Mouse (Mus musculus) embryonic facial prominence, embryonic 15.5 days (tissue): ENCODE data around the gene Spp2. TPM values are rescaled to one million over a fixed set of nuclear protein-coding genes. Genes with fewer than 3 reads are reported as not detected.

Experiments
- ATAC-seq: fragments of 200-750 bp; cut with Nextera tagmentation; 2 replicates; pipeline ENCODE4 v1.8.0; 2017; ENCODE audit warnings: low read depth, moderate TSS enrichment; ENCODE audit not compliant: insufficient number of reproducible peaks, low FRiP score, low TSS enrichment
- H3K27ac ChIP-seq: fragments of 300-500 bp; sonication (generic); replicated peaks from 2 replicates; pipeline ENCODE4 v1.5.1; 2015; ENCODE audit warnings: mild to moderate bottlenecking, inconsistent platforms
- H3K27me3 ChIP-seq: fragments of 300-500 bp; sonication (generic); 2 replicates; pipeline ENCODE4 v1.6.1; 2015; ENCODE audit warnings: inconsistent platforms
- H3K36me3 ChIP-seq: fragments of 300-500 bp; sonication (generic); 2 replicates; pipeline ENCODE4 v1.6.1; 2015; ENCODE audit warnings: mild to moderate bottlenecking, inconsistent platforms
- H3K4me1 ChIP-seq: fragments of 300-500 bp; sonication (generic); 2 replicates; pipeline ENCODE4 v1.6.1; 2015; ENCODE audit warnings: inconsistent platforms
- H3K4me2 ChIP-seq: fragments of 300-500 bp; sonication (generic); replicated peaks from 2 replicates; pipeline ENCODE4 v1.6.1; 2015; ENCODE audit warnings: mild to moderate bottlenecking, inconsistent platforms
- H3K4me3 ChIP-seq: fragments of 300-500 bp; sonication (generic); replicated peaks from 2 replicates; pipeline ENCODE4 v1.5.1; 2015; ENCODE audit warnings: mild to moderate bottlenecking, inconsistent platforms
- H3K9ac ChIP-seq: fragments of 300-500 bp; sonication (generic); 2 replicates; pipeline ENCODE4 v1.6.1; 2015; ENCODE audit warnings: inconsistent platforms
- H3K9me3 ChIP-seq: fragments of 300-500 bp; sonication (generic); replicated peaks from 2 replicates; pipeline ENCODE4 v1.6.1; 2016; ENCODE audit warnings: inconsistent platforms
- WGBS: fragments of 180-500 bp; shearing (Covaris S2); methylation state at CpG from one replicate; pipeline ENCODE4 v1.1.7; 2015; 5-methylcytosine and 5-hydroxymethylcytosine counted together
- polyA plus RNA-seq: library from polyadenylated mRNA; unstranded; fragments of >200 nt; fragmentation: Nextera tagmentation; extraction: Ambion mirVana; gene quantifications from 2 replicates; pipeline ENCODE4 v1.2.1, GENCODE M21; 2015

Spp2 gene
- polyA plus RNA-seq, 1 experiment from 2014 or later: not detected

GRCm38 (mm10) chr1:88412013-88412412 is 5.3 kb downstream of the Spp2 start:
- no peaks in the 10 kb centered on the region for H3K9me3 ChIP-seq
- 0 out of 2 replicates have a peak overlapping the region, but pooled peaks have one; percentile 19 for H3K27ac ChIP-seq
- H3K9ac ChIP-seq: no peak overlapping the region
- H3K27me3 ChIP-seq: no peaks in the 10 kb centered on the region; the same call in 1 of the 2 replicates
- no peak overlapping the region for H3K4me3 ChIP-seq
- WGBS: 46% methylated on average over 5 of the region's 5 CpGs
- H3K4me2 ChIP-seq: no peak overlapping the region
- H3K4me1 ChIP-seq: no peaks in the 10 kb centered on the region
- no peaks in the 10 kb centered on the region for H3K36me3 ChIP-seq
- ATAC-seq: no peak

- no peaks in the 10 kb centered on the region for H3K36me3 ChIP-seq
- H3K9ac ChIP-seq: no peak overlapping the region
- H3K4me3 ChIP-seq: no peak overlapping the region
- no peaks in the 10 kb centered on the region for H3K27me3 ChIP-seq
- no peak for ATAC-seq
- H3K27ac ChIP-seq: no peak overlapping the region
- 80% methylated on average over 2 of the region's 2 CpGs for WGBS
- H3K4me1 ChIP-seq: no peaks in the 10 kb centered on the region
- H3K4me2 ChIP-seq: no peak overlapping the region
- no peaks in the 10 kb centered on the region for H3K9me3 ChIP-seq
Observed at GRCm38 (mm10) chr1:88418943-88419342, 12.2 kb downstream of the Spp2 start.

- no peaks in the 10 kb centered on the region for H3K36me3 ChIP-seq
- no peak overlapping the region for H3K4me2 ChIP-seq
- 73% methylated on average over 10 of the region's 10 CpGs for WGBS
- ATAC-seq: no peak
- no peak overlapping the region for H3K4me3 ChIP-seq
- no peaks in the 10 kb centered on the region for H3K4me1 ChIP-seq
- no peak overlapping the region for H3K27ac ChIP-seq
- no peaks in the 10 kb centered on the region for H3K27me3 ChIP-seq
- H3K9me3 ChIP-seq: no peaks in the 10 kb centered on the region
- H3K9ac ChIP-seq: no peak overlapping the region
Observed at GRCm38 (mm10) chr1:88422045-88422444, 15.3 kb downstream of the Spp2 start.

DNA sequence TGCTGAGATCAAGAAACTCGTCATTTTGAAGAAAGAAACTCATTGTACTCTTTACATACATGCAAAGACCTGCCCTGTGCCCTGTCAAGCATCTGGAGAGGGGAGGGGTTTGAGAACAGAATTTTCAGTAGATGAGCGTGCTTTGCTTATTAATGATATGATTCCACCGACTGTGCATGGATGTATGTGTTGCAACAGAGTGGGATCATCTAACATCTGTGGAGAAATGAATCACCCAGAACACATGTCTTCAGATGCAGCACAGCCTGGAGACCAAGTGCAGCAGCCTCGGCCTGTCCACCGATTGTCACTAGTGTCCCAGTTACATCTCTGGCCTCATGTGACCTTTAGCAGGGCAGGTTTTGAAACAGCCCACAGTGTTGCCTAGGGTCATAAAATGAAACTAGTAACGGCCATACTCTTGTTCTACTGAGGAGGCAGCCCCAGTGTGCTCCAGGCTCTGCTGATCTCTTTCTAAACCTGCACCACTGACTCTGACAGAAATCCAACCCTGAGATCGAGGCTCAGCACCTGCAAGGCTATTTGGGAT is 16.2 kb downstream of the Spp2 start:
- 44% methylated on average over 7 of the region's 7 CpGs for WGBS
- no peaks in the 10 kb centered on the region for H3K9me3 ChIP-seq
- H3K36me3 ChIP-seq: no peaks in the 10 kb centered on the region
- no peak overlapping the region for H3K9ac ChIP-seq
- H3K27ac ChIP-seq: no peak overlapping the region
- H3K27me3 ChIP-seq: no peaks in the 10 kb centered on the region
- no peak overlapping the region for H3K4me3 ChIP-seq
- no peak for ATAC-seq
- no peaks in the 10 kb centered on the region for H3K4me1 ChIP-seq
- no peak overlapping the region for H3K4me2 ChIP-seq

DNA sequence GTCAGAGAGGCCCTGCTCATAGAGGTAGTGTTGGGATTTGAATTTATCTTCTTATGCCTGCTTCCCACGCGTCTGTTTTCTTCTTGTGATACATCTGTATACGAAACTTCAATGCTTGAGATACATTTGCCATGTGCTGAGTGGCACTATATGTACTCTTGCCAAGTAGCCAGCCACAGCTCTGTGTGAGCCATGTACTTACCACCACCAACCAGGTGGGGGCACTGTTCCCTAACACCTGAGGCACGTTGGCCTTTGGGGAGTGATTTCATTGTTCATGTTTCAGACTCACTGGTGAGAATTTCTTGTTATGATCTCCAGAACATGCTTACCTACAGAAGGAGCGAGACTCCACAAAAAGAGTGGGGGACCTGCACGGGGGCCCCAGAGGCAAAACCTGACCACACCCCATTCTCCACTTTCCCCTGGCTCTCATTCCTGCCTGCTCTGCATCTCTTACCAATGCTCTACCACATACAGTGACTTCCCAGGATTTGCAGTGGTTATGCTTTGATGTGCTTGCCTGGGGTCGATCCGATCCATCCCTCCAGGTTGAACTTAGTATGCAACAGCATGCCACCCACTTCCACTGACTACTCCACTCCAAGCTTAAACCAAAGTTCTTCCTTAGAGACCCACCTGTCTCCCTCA is 18.0 kb downstream of the Spp2 start:
- ATAC-seq: no peak
- WGBS: 17% methylated on average over 8 of the region's 8 CpGs

GRCm38 (mm10) chr1:88427987-88428741 is 21.4 kb downstream of the Spp2 start:
- no peaks in the 10 kb centered on the region for H3K36me3 ChIP-seq
- H3K4me3 ChIP-seq: no peak overlapping the region
- no peak overlapping the region for H3K9ac ChIP-seq
- ATAC-seq: no peak
- H3K9me3 ChIP-seq: no peaks in the 10 kb centered on the region
- no peaks in the 10 kb centered on the region for H3K4me1 ChIP-seq
- 65% methylated on average over 11 of the region's 11 CpGs for WGBS
- H3K27me3 ChIP-seq: no peaks in the 10 kb centered on the region
- no peak overlapping the region for H3K27ac ChIP-seq
- H3K4me2 ChIP-seq: no peak overlapping the region

More for the DNA sequence above, 18.0 kb downstream of the Spp2 start:
- H3K4me2 ChIP-seq: no peak overlapping the region
- no peak overlapping the region for H3K4me3 ChIP-seq
- H3K9ac ChIP-seq: no peak overlapping the region; the same call in 1 of the 2 replicates
- H3K27me3 ChIP-seq: no peaks in the 10 kb centered on the region
- H3K9me3 ChIP-seq: no peaks in the 10 kb centered on the region
- no peaks in the 10 kb centered on the region for H3K36me3 ChIP-seq
- no peak overlapping the region for H3K27ac ChIP-seq
- H3K4me1 ChIP-seq: no peaks in the 10 kb centered on the region

DNA sequence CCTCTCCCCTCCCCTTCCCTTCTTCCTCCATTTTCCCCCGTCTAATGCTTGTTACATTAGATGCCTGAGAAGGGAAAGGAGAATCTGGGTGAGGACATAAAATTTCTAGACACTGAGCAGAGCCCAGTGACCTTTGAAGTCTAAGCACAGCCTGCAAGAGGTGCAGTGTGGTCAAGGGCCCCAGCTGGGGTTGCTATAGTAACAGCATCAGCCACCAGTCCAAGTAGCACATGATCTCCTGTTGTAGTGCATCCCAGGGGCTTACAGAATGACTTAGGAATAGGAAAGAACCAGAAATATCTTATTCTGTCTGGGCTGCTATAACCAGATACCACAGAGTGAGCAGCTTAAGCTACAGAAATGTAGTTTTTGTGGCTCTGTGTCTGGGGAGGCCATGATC is 22.7 kb downstream of the Spp2 start:
- H3K36me3 ChIP-seq: no peaks in the 10 kb centered on the region
- no peak for ATAC-seq
- H3K4me3 ChIP-seq: no peak overlapping the region
- H3K4me2 ChIP-seq: no peak overlapping the region
- no peaks in the 10 kb centered on the region for H3K9me3 ChIP-seq
- H3K27ac ChIP-seq: no peak overlapping the region
- no peak overlapping the region for H3K9ac ChIP-seq
- no peaks in the 10 kb centered on the region for H3K27me3 ChIP-seq
- 33% methylated on average over 1 of the region's 1 CpGs for WGBS
- no peaks in the 10 kb centered on the region for H3K4me1 ChIP-seq

DNA sequence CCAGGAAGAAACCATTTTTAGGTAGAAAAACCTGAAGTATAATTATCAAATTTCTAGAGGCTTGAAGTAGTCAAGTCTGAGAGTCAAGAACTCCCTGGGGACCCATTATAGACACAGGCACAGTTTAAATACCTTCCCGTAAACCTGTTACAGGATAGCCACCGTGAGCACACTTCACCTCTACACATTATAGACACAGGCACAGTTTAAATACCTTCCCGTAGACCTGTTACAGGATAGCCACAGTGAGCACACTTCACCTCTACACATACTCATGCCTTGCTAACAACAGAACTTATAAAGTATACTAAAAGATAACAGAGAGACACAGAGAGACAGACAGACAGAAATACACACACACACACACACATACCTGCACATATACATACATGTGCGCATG is 24.5 kb downstream of the Spp2 start:
- H3K36me3 ChIP-seq: no peaks in the 10 kb centered on the region
- H3K27ac ChIP-seq: no peak overlapping the region
- no peak for ATAC-seq

GRCm38 (mm10) chr1:88432601-88433000 is 25.8 kb downstream of the Spp2 start:
- no peak for ATAC-seq
- WGBS: 41% methylated on average over 3 of the region's 3 CpGs
- no peak overlapping the region for H3K4me2 ChIP-seq

More for the DNA sequence above, 24.5 kb downstream of the Spp2 start:
- no peaks in the 10 kb centered on the region for H3K9me3 ChIP-seq
- WGBS: 67% methylated on average over 4 of the region's 4 CpGs
- no peaks in the 10 kb centered on the region for H3K27me3 ChIP-seq
- no peak overlapping the region for H3K4me2 ChIP-seq
- no peak overlapping the region for H3K4me3 ChIP-seq
- H3K4me1 ChIP-seq: no peaks in the 10 kb centered on the region
- H3K9ac ChIP-seq: no peak overlapping the region

GRCm38 (mm10) chr1:88433096-88433883 is 26.5 kb downstream of the Spp2 start:
- Histone ChIP-seq H3K27me3 (no peaks in the 10 kb centered on the region), H3K27ac (no peak overlapping the region), H3K4me2 (no peak overlapping the region), H3K9ac (no peak overlapping the region), H3K36me3 (no peaks in the 10 kb centered on the region), H3K9me3 (no peaks in the 10 kb centered on the region), H3K4me3 (no peak overlapping the region), H3K4me1 (peaks cover 4% of the 10 kb centered on the region; the same call in 1 of the 2 replicates)
- 63% methylated on average over 6 of the region's 6 CpGs for WGBS
- ATAC-seq: no peak

More at GRCm38 (mm10) chr1:88432601-88433000, 25.8 kb downstream of the Spp2 start:
- Histone ChIP-seq H3K9ac (no peak overlapping the region), H3K4me1 (peaks cover 4% of the 10 kb centered on the region; the same call in 1 of the 2 replicates), H3K27me3 (no peaks in the 10 kb centered on the region), H3K27ac (no peak overlapping the region), H3K36me3 (no peaks in the 10 kb centered on the region), H3K4me3 (no peak overlapping the region), H3K9me3 (no peaks in the 10 kb centered on the region)

- Histone ChIP-seq H3K4me2 (no peak overlapping the region), H3K9me3 (no peaks in the 10 kb centered on the region), H3K27ac (no peak overlapping the region), H3K36me3 (no peaks in the 10 kb centered on the region), H3K27me3 (no peaks in the 10 kb centered on the region), H3K4me1 (peaks cover 4% of the 10 kb centered on the region; the same call in 1 of the 2 replicates), H3K9ac (no peak overlapping the region), H3K4me3 (no peak overlapping the region)
- ATAC-seq: no peak
- WGBS: 61% methylated on average over 4 of the region's 4 CpGs
Observed at GRCm38 (mm10) chr1:88434057-88434456, 27.3 kb downstream of the Spp2 start.
